Mouse (Mus musculus) myocyte (in vitro differentiated cells): ENCODE results near the gene Actn4. TPM values are rescaled to one million over a fixed set of nuclear protein-coding genes. Genes with fewer than 3 reads are reported as not detected.

Source experiments
- H3K27me3 ChIP-seq: one replicate; pipeline ENCODE4 v1.6.1; 2011; ENCODE audit not compliant: control insufficient read depth, insufficient read depth, insufficient read length
- H3K36me3 ChIP-seq: one replicate; pipeline ENCODE4 v1.6.1; 2011; ENCODE audit not compliant: control insufficient read depth, insufficient read depth
- H3K4me2 ChIP-seq: one replicate; pipeline ENCODE4 v1.6.1; 2011; ENCODE audit warnings: low read depth, control low read depth
- H3K4me3 ChIP-seq: one replicate; pipeline ENCODE4 v1.5.1; 2011; ENCODE audit warnings: mild to moderate bottlenecking, control low read depth, moderate library complexity
- H3K79me2 ChIP-seq: one replicate; pipeline ENCODE4 v1.6.1; 2011; ENCODE audit not compliant: control insufficient read depth, insufficient read depth
- H3ac ChIP-seq: one replicate; pipeline ENCODE4 v1.6.1; 2011; ENCODE audit not compliant: control insufficient read depth, insufficient read length
- CEBPB ChIP-seq: IDR thresholded peaks from 2 replicates; pipeline ENCODE4 v1.6.1; 2011; ENCODE audit warnings: mild to moderate bottlenecking, moderate library complexity; ENCODE audit not compliant: poor library complexity, insufficient read depth, severe bottlenecking
- E2F4 ChIP-seq: IDR thresholded peaks from one replicate; pipeline ENCODE4 v1.6.1; 2011; ENCODE audit warnings: mild to moderate bottlenecking, control low read depth, moderate library complexity; ENCODE audit not compliant: insufficient read depth
- MAX ChIP-seq: IDR thresholded peaks from one replicate; pipeline ENCODE4 v1.6.1; 2011; ENCODE audit warnings: low read depth, mild to moderate bottlenecking, control low read depth
- MYOD1 ChIP-seq, 3 experiments: IDR thresholded peaks; one replicate each; pipeline ENCODE4 v1.6.1; 2011; ENCODE audit warnings: control low read depth in 2 of 3, low read depth in 2 of 3, mild to moderate bottlenecking in 2 of 3, moderate library complexity in 1 of 3; ENCODE audit not compliant: insufficient read length in 2 of 3, control insufficient read depth in 1 of 3
- MYOG ChIP-seq, 3 experiments: IDR thresholded peaks; one replicate each; pipeline ENCODE4 v1.6.1; 2011; ENCODE audit warnings: control low read depth in 2 of 3, low read depth in 2 of 3, mild to moderate bottlenecking in 2 of 3; ENCODE audit not compliant: insufficient read length in 2 of 3, control insufficient read depth in 1 of 3, insufficient read depth in 1 of 3
- POLR2A ChIP-seq: IDR thresholded peaks from one replicate; pipeline ENCODE4 v1.6.1; 2011; ENCODE audit warnings: low read depth, mild to moderate bottlenecking, control low read depth, moderate library complexity; ENCODE audit not compliant: insufficient read length
- POLR2AphosphoS2 ChIP-seq: IDR thresholded peaks from one replicate; pipeline ENCODE4 v1.6.1; 2011; ENCODE audit warnings: low read depth, control low read depth; ENCODE audit not compliant: insufficient read length
- REST ChIP-seq: IDR thresholded peaks from one replicate; pipeline ENCODE4 v1.6.1; 2011; ENCODE audit warnings: mild to moderate bottlenecking, control low read depth, moderate library complexity; ENCODE audit not compliant: insufficient read depth, insufficient read length
- SRF ChIP-seq: IDR thresholded peaks from one replicate; pipeline ENCODE4 v1.6.1; 2011; ENCODE audit warnings: low read depth; ENCODE audit not compliant: control insufficient read depth, insufficient read length
- TCF12 ChIP-seq: IDR thresholded peaks from one replicate; pipeline ENCODE4 v1.6.1; 2011; ENCODE audit warnings: mild to moderate bottlenecking, control low read depth; ENCODE audit not compliant: poor library complexity, insufficient read depth, severe bottlenecking
- TCF3 ChIP-seq: IDR thresholded peaks from one replicate; pipeline ENCODE4 v1.6.1; 2011; ENCODE audit warnings: low read depth, control low read depth; ENCODE audit not compliant: insufficient read length
- USF1 ChIP-seq: IDR thresholded peaks from one replicate; pipeline ENCODE4 v1.6.1; 2011; ENCODE audit warnings: low read depth, mild to moderate bottlenecking, control low read depth, moderate library complexity
- polyA plus RNA-seq: library from polyadenylated mRNA; unstranded; fragments of >200 nt; fragmentation: generic; extraction: Trizol; gene quantifications from one replicate; pipeline ENCODE4 v1.2.1, GENCODE M21; 2012; ENCODE audit warnings: missing spikeins

Gene Actn4
- polyA plus RNA-seq, 1 experiment = 270 TPM

- Histone ChIP-seq H3K79me2 (no peaks in the 10 kb centered on the region), H3K36me3 (no peaks in the 10 kb centered on the region), H3ac (no peak overlapping the region), H3K4me3 (no peak overlapping the region), H3K27me3 (no peaks in the 10 kb centered on the region), H3K4me2 (no peak overlapping the region)
- no peak for TF ChIP-seq USF1
- TF ChIP-seq TCF12 = no peak
- TF ChIP-seq MYOD1 (IDR thresholded peaks at IDR 0.05; ENCODE audit: control insufficient read depth in 1 of 3, insufficient read length in 2 of 3, low read depth in 2 of 3) = no peak
- TF ChIP-seq E2F4 = no peak
Observed at GRCm38 (mm10) chr7:28866769-28867507, 95.2 kb downstream of the Actn4 start.

GRCm38 (mm10) chr7:28865481-28866300 lies 96.4 kb downstream of the Actn4 start:
- Histone ChIP-seq H3K4me2 (peak overlapping the region; percentile 78), H3ac (no peak overlapping the region), H3K4me3 (peak overlapping the region; percentile 2), H3K27me3 (no peaks in the 10 kb centered on the region), H3K79me2 (no peaks in the 10 kb centered on the region), H3K36me3 (no peaks in the 10 kb centered on the region)
- TF ChIP-seq USF1 (no peak), POLR2AphosphoS2 (peak; percentile 56), SRF (no peak), REST (no peak), MYOD1 (IDR thresholded peaks at IDR 0.05; ENCODE audit: control insufficient read depth in 1 of 3, insufficient read length in 2 of 3, low read depth in 2 of 3) (peak in 2 of 3 experiments; percentile 5 to 69), CEBPB (no peak), TCF3 (no peak), MYOG (IDR thresholded peaks at IDR 0.05; ENCODE audit: control insufficient read depth in 1 of 3, insufficient read depth in 1 of 3, insufficient read length in 2 of 3, low read depth in 2 of 3) (peak in 2 of 3 experiments; percentile 7 to 61), MAX (no peak), E2F4 (no peak), POLR2A (peak; percentile 63)

DNA sequence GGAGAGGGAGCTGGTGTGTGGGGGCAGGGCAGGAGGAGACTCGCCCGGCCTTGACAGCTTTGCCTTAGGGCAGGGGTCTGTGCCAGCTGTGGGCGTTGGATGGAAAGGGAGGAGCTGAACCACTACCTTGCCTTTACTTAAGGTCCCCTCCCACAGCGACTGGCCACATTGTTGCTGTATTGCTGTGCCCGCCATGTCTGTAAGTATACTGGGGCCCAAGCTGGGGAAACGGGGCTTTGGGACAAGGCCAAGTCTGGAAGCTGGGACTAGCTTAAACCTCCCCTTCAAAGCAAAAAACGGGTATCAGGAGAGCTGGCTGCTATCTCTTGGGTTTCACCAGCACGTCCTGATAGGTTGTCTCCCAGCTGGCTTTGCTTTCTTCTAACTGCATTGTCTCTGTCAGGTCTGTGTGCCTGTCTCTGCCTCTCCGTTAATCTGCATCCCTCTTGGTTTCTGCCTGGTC lies 97.8 kb downstream of the Actn4 start:
- no peak overlapping the region for H3K4me2 ChIP-seq
- TF ChIP-seq MYOD1 (IDR thresholded peaks at IDR 0.05; ENCODE audit: control insufficient read depth in 1 of 3, insufficient read length in 2 of 3, low read depth in 2 of 3) = no peak
- no peak for TF ChIP-seq POLR2AphosphoS2
- no peaks in the 10 kb centered on the region for H3K27me3 ChIP-seq
- no peaks in the 10 kb centered on the region for H3K36me3 ChIP-seq
- no peak overlapping the region for H3ac ChIP-seq
- H3K79me2 ChIP-seq = no peaks in the 10 kb centered on the region
- H3K4me3 ChIP-seq = no peak overlapping the region

DNA sequence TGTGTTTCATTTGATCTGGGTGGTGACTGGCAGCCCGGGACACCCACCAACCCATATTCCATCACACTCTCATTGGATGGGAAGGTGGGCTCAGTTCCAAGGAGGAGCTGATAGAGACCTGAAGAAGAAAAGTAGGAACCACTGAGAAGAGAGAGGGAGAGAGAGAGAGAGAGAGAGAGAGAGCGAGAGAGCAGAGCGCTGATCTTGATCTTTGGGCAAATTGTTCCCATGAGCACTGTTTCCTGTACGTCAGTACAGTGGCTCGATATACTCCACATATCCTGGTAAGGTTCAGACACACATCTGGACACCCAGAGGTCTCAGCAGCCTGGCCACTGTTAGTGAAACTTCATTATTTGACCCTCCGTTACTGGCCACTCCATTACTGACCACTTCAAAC lies 98.6 kb downstream of the Actn4 start, which contains the start of gene Lgals7:
Gene Lgals7 (plus strand): TSS at position 314 of the 400 bp plus-strand sequence.
- TF ChIP-seq POLR2A (no peak), POLR2AphosphoS2 (no peak), CEBPB (no peak), MYOG (IDR thresholded peaks at IDR 0.05; ENCODE audit: control insufficient read depth in 1 of 3, insufficient read depth in 1 of 3, insufficient read length in 2 of 3, low read depth in 2 of 3) (no peak), E2F4 (no peak), MYOD1 (IDR thresholded peaks at IDR 0.05; ENCODE audit: control insufficient read depth in 1 of 3, insufficient read length in 2 of 3, low read depth in 2 of 3) (no peak), SRF (no peak), TCF3 (no peak), MAX (no peak), USF1 (no peak), REST (no peak), TCF12 (no peak)
- Histone ChIP-seq H3ac (no peak within 1 kb of the TSS), H3K36me3 (no peaks in the 10 kb centered on the region), H3K27me3 (no peaks in the 10 kb centered on the region), H3K79me2 (no peaks in the 10 kb centered on the region), H3K4me2 (no peak within 1 kb of the TSS), H3K4me3 (no peak within 1 kb of the TSS)
